Mouse (Mus musculus): Measurements from ENCODE around the gene Ndc1.

DNA sequence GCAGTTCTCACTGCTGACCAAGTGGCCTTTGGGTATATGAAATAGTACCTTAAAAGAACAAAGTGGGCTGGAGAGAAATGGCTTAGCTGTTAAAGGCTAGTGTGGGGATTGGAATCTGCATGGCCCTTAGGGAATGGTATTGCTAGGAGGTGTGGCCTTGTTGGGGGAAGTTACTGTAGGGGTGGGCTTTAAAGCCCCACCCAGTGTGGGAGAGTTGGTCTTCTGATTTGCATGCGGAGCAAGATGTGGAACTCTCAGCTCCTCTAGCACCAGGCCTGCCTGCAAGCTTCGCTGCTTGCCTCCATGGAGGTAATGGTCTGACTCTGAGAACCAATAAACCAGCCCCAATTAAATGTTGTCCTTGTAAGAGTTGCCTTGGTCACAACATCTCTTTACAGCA, 46.5 kb upstream of the Ndc1 start:
- TF ChIP-seq CTCF (IDR thresholded peaks at IDR 0.05; ENCODE audit: low read depth, low read length) (no peak), POLR2A (IDR thresholded peaks at IDR 0.05; ENCODE audit: insufficient read depth, low read length) (no peak)

Data from ES-Bruce4 (cell line).